Mouse (Mus musculus) stomach, embryonic 16.5 days (tissue): ENCODE results near the gene Nfkb2. TPM values are rescaled to one million over a fixed set of nuclear protein-coding genes. Genes with fewer than 3 reads are reported as not detected.

Experiments used
- ATAC-seq: fragments of 200-750 bp; cut with Nextera tagmentation; 2 replicates; pipeline ENCODE4 v1.8.0; 2017; ENCODE audit warnings: moderate number of reproducible peaks, moderate TSS enrichment; ENCODE audit not compliant: insufficient read depth, low FRiP score
- H3K27ac ChIP-seq: fragments of 300-500 bp; sonication (generic); 2 replicates; pipeline ENCODE4 v1.5.1; 2014; ENCODE audit warnings: low read length
- H3K27me3 ChIP-seq: fragments of 300-500 bp; sonication (generic); 2 replicates; pipeline ENCODE4 v1.6.1; 2014; ENCODE audit warnings: low read length, control low read depth, mixed read lengths; ENCODE audit not compliant: control insufficient read depth, insufficient read depth
- H3K36me3 ChIP-seq: fragments of 300-500 bp; sonication (generic); 2 replicates; pipeline ENCODE4 v1.6.1; 2014; ENCODE audit warnings: low read length; ENCODE audit not compliant: control insufficient read depth, insufficient read depth
- H3K4me1 ChIP-seq: fragments of 300-500 bp; sonication (generic); 2 replicates; pipeline ENCODE4 v1.6.1; 2014; ENCODE audit warnings: low read length, control low read depth, mixed read lengths; ENCODE audit not compliant: control insufficient read depth, insufficient read depth
- H3K4me2 ChIP-seq: fragments of 300-500 bp; sonication (generic); 2 replicates; pipeline ENCODE4 v1.6.1; 2014; ENCODE audit warnings: low read depth, low read length, mixed read lengths
- H3K4me3 ChIP-seq: fragments of 300-500 bp; sonication (generic); replicated peaks from 2 replicates; pipeline ENCODE4 v1.5.1; 2014; ENCODE audit warnings: mild to moderate bottlenecking, low read length
- H3K9ac ChIP-seq: fragments of 300-500 bp; sonication (generic); 2 replicates; pipeline ENCODE4 v1.6.1; 2014; ENCODE audit warnings: low read length
- H3K9me3 ChIP-seq: fragments of 300-500 bp; sonication (generic); replicated peaks from 2 replicates; pipeline ENCODE4 v1.6.1; 2016; ENCODE audit warnings: low read length, control low read depth; ENCODE audit not compliant: control insufficient read depth
- WGBS: fragments of 180-500 bp; shearing (Covaris S2); extraction: QIAGEN DNeasy Blood & Tissue Kit; methylation state at CpG from one replicate; pipeline ENCODE4 v1.1.7; 2014; 5-methylcytosine and 5-hydroxymethylcytosine counted together
- polyA plus RNA-seq: library from polyadenylated mRNA; unstranded; fragments of >200 nt; fragmentation: Nextera tagmentation; extraction: Ambion mirVana; gene quantifications from 2 replicates; pipeline ENCODE4 v1.2.1, GENCODE M21; 2015

Gene Nfkb2
- polyA plus RNA-seq: 10.2 and 10.4 TPM in 2 replicates

DNA sequence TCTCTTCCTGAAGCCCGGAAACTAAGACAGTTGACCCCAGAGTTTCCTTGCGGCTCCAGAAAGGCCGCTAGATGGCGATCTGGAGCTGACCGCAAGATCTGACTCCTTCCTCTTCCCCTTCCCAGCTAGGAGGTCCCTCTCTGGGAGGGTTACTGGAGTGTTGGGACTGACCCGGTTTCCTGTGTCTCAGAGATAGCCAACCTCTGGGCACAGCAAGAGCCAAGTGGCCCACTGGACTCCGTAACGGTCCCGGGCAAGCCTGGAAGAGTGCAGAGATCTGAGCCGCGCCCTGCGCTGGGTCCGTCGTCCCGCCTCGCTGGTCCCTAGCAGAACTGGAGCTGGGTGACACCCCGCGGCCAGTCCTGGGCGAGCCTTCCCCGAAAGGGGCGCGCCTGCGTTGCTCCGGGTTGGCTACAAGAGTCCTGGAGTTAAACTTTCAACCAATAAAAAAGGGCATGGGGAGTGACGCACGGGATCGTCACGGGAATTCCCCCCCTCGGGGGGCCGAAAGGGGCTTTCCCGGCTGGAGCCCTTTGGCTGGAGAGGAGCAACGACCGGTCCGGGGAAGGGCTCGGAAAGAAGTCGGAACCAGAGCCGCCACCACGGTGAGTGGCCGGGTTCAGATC lies at the start of gene Nfkb2:
Nfkb2 (plus strand) TSS at position 105 of the 626 bp plus-strand sequence.
- no peaks in the 10 kb centered on the region for H3K36me3 ChIP-seq
- peak within 1 kb of the TSS; percentile 91 for H3K27ac ChIP-seq
- peaks cover 18% of the 10 kb centered on the region for H3K4me1 ChIP-seq
- H3K27me3 ChIP-seq: no peaks in the 10 kb centered on the region
- H3K9ac ChIP-seq: peak within 1 kb of the TSS; percentile 82
- no peaks in the 10 kb centered on the region for H3K9me3 ChIP-seq
- under 1% methylated on average over 39 of the region's 39 CpGs for WGBS
- peak; percentile 93 for ATAC-seq
- H3K4me3 ChIP-seq: peak within 1 kb of the TSS; percentile 81
- peak within 1 kb of the TSS; percentile 95 for H3K4me2 ChIP-seq

DNA sequence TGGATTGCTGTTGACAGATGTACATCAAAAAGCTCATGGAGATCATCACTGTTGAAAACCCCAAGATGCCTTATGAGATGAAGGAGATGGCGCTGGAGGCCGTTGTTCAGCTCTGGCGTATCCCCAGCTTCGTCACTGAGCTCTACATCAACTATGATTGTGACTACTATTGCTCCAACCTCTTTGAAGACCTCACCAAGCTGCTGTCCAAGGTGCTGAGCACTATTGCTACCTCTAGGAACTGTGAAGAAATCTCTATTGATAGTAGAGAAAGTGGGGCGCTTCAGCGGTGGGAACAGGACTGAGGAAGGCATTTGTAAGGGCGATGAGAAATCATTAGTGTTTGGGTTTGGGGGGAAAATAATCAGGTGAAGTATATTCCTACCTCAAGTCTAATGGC lies 39.4 kb upstream of the Nfkb2 start:
- H3K4me2 ChIP-seq: no peak overlapping the region
- 88% methylated on average over 7 of the region's 7 CpGs for WGBS
- no peak overlapping the region for H3K4me3 ChIP-seq
- peaks cover 5% of the 10 kb centered on the region; the same call in 1 of the 2 replicates for H3K36me3 ChIP-seq
- H3K27me3 ChIP-seq: no peaks in the 10 kb centered on the region
- H3K27ac ChIP-seq: no peak overlapping the region
- H3K4me1 ChIP-seq: no peaks in the 10 kb centered on the region
- H3K9ac ChIP-seq: no peak overlapping the region
- no peak for ATAC-seq
- H3K9me3 ChIP-seq: no peaks in the 10 kb centered on the region

DNA sequence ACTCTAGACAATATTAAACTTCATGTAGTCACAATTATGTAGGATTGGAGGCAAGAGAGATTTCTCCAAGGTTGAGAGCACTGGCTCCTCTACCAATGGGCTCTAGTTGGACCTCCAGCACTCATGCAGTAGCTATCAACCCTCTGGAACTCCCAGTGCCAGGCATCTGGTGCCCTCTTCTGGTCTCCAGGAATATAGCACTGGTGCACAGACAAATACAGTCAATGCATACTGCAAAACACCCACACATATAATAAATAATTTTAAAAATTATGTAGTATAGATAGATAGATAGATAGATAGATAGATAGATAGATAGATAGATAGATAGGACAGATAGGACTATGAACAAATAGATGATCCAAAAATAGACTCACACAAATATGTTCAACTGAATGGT lies 28.8 kb upstream of the Nfkb2 start:
- ATAC-seq: no peak
- H3K9ac ChIP-seq: no peak overlapping the region

DNA sequence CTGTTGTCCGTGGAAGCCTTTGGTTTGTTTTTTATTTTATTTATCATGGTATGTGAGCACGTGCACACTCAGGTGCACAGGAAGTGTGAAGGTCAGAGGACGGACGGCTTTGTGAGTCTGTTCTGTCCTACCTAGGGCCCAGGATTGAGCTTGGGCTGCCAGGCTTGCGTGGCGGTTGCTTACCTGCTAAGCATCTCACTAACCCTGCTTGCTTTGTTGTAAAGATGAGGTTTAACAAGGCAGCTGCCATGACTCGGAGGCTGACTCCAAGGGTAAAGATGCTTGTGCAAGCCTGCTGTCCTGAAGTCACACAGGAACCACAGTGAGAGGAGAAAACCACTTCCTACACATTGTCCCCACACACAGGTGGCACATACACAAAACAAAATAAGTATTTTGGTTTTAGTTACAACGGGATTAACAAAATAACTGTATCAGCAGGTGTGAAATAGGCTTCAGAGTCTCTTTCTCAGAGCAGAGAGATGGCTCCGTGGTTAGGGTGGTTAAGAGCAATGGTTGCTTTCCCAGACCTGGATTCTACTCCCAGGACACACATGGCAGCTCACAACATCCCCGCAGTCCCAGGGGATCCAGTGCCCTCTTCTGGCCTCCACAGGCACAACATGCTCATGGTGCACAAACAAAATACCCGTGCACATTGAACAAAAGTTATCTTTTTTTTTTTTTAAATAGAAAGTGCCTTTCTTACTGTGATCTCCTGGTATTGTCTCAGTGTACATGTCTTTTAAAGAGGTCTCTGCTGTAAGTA lies 21.9 kb upstream of the Nfkb2 start:
- Histone ChIP-seq H3K4me3 (no peak overlapping the region), H3K27me3 (no peaks in the 10 kb centered on the region), H3K9me3 (no peaks in the 10 kb centered on the region), H3K4me1 (no peaks in the 10 kb centered on the region), H3K4me2 (no peak overlapping the region), H3K9ac (no peak overlapping the region), H3K36me3 (peaks cover 38% of the 10 kb centered on the region), H3K27ac (no peak overlapping the region)
- 94% methylated on average over 11 of the region's 11 CpGs for WGBS
- no peak for ATAC-seq

More for the DNA sequence above, 28.8 kb upstream of the Nfkb2 start:
- no peak overlapping the region for H3K4me2 ChIP-seq
- peaks cover 24% of the 10 kb centered on the region for H3K36me3 ChIP-seq
- H3K9me3 ChIP-seq: no peaks in the 10 kb centered on the region
- H3K4me1 ChIP-seq: no peaks in the 10 kb centered on the region
- no peak overlapping the region for H3K27ac ChIP-seq
- H3K4me3 ChIP-seq: no peak overlapping the region
- H3K27me3 ChIP-seq: no peaks in the 10 kb centered on the region

DNA sequence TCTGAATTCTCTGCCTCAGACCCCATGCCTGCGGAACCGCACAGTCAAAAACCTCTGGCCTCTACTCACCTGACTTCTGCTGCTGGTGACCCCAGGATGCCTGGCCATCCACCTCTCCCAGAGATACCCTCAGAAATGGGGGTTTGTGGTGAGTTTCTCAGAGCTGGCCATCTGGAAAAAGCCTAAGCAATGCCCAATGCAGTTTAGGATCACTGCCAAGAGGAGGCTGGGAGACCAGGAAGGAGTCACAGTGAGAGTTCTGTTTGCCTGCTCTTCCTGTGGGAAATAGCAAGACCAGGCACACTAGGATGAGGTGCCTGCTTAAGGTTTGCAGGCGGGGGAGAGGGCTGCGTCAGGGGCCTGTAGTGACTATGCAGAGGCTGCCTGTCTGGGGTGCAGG lies 19.4 kb upstream of the Nfkb2 start:
- no peak overlapping the region for H3K9ac ChIP-seq
- no peak overlapping the region for H3K27ac ChIP-seq
- H3K4me2 ChIP-seq: no peak overlapping the region
- 91% methylated on average over 4 of the region's 4 CpGs for WGBS
- H3K9me3 ChIP-seq: no peaks in the 10 kb centered on the region
- no peaks in the 10 kb centered on the region for H3K27me3 ChIP-seq
- no peaks in the 10 kb centered on the region for H3K4me1 ChIP-seq
- no peak overlapping the region for H3K4me3 ChIP-seq
- H3K36me3 ChIP-seq: peaks cover 38% of the 10 kb centered on the region
- no peak for ATAC-seq

DNA sequence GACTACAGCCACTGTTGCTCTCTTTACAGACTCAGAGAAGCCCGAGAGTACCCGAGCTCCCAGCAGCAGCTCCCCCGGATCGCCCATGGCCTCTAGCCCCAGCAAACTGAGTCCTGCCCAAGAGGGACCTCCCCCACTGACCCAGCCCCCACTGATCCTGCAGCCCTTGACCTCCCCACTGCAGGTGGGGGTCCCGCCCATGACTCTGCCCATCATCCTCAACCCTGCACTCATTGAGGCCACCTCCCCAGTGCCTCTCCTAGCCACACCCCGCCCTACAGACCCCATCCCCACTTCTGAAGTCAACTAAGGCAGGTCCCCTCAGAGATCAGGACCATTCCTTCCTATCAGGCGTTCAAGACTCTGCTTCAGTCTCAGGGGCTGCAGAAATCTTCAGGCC lies 18.5 kb upstream of the Nfkb2 start:
- peaks cover 38% of the 10 kb centered on the region for H3K36me3 ChIP-seq
- WGBS: 77% methylated on average over 7 of the region's 7 CpGs
- H3K4me3 ChIP-seq: no peak overlapping the region
- H3K27me3 ChIP-seq: no peaks in the 10 kb centered on the region
- H3K4me1 ChIP-seq: no peaks in the 10 kb centered on the region
- H3K27ac ChIP-seq: no peak overlapping the region
- ATAC-seq: no peak
- no peaks in the 10 kb centered on the region for H3K9me3 ChIP-seq
- no peak overlapping the region for H3K4me2 ChIP-seq
- no peak overlapping the region for H3K9ac ChIP-seq

DNA sequence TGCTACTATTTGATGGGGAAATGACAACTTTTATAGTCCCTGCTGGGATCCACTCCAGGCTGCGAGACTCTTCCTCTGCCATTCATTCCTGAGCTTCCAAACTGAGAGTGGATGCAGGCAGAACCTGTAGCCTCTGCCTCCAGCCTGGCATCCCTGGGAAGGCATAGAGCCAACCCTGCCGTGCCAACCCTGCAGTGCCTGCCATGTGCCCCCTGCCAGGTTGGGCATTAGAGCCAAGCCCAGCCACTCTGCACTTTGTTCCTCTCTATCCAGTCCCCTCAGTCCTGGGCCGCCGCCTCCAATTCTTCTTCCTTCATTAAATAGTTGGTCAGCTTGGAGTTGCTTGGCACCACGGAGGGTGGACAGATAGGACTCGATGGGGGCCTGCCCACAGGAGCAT lies 18.1 kb upstream of the Nfkb2 start:
- H3K27ac ChIP-seq: no peak overlapping the region
- H3K9ac ChIP-seq: no peak overlapping the region
- no peaks in the 10 kb centered on the region for H3K9me3 ChIP-seq
- WGBS: 94% methylated on average over 6 of the region's 6 CpGs
- H3K27me3 ChIP-seq: no peaks in the 10 kb centered on the region
- no peak for ATAC-seq
- no peaks in the 10 kb centered on the region for H3K4me1 ChIP-seq
- no peak overlapping the region for H3K4me3 ChIP-seq
- peaks cover 38% of the 10 kb centered on the region for H3K36me3 ChIP-seq
- H3K4me2 ChIP-seq: no peak overlapping the region

DNA sequence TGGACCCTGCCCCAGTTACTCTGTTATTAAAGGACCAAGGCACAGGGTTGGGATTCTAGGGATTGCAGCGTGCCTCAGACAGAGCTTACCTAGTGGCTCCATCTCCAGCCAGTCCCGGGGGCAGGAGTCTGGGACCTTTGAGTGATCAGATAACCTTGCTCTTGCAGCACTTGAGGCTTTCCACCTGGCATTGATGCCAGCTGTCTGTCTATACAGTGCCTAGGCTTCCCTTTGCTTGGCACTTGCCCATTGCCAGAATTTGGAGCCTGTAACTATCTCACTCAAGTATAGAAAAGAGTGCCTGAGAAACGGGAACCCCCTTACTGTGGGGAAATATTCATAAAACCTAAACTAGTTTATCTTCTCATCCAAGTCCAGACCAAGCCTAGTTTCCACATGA lies 17.2 kb upstream of the Nfkb2 start:
- H3K9me3 ChIP-seq: no peaks in the 10 kb centered on the region
- no peak overlapping the region for H3K9ac ChIP-seq
- no peak overlapping the region for H3K4me3 ChIP-seq
- H3K27ac ChIP-seq: no peak overlapping the region
- no peak overlapping the region for H3K4me2 ChIP-seq
- no peaks in the 10 kb centered on the region for H3K4me1 ChIP-seq
- 89% methylated on average over 3 of the region's 3 CpGs for whole genome bisulfite sequencing
- ATAC-seq: no peak
- H3K36me3 ChIP-seq: peaks cover 32% of the 10 kb centered on the region
- H3K27me3 ChIP-seq: no peaks in the 10 kb centered on the region

DNA sequence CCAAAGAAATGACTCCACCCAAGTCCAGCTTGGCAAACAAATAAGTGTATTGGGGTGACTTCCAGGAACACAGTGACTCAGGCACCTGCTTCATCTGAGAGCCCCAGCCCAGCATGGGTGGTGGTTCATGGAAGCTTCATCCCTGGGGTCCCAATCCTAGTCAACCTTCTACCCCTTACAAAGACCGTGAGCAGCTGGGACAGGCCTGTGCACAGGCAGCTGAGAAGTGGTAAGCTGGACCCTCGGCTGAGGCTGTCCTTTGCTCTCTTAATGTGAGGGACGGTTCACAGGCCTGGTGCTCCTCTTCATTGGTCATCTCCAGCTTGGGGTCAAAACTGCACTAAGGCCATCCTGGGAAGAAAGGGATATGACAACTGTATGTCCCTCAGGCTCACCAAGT lies 16.6 kb upstream of the Nfkb2 start:
- no peak overlapping the region for H3K27ac ChIP-seq
- H3K36me3 ChIP-seq: peaks cover 26% of the 10 kb centered on the region; the same call in 1 of the 2 replicates
- H3K4me2 ChIP-seq: no peak overlapping the region
- H3K9ac ChIP-seq: no peak overlapping the region
- ATAC-seq: no peak
- no peaks in the 10 kb centered on the region for H3K27me3 ChIP-seq
- no peak overlapping the region for H3K4me3 ChIP-seq
- H3K9me3 ChIP-seq: no peaks in the 10 kb centered on the region
- no peaks in the 10 kb centered on the region for H3K4me1 ChIP-seq
- 83% methylated on average over 3 of the region's 3 CpGs for WGBS
